Mouse (Mus musculus) left cerebral cortex, adult 18-20 months (tissue): Measurements from ENCODE around the gene Smg1. TPM values are rescaled to one million over a fixed set of nuclear protein-coding genes. Genes with fewer than 3 reads are reported as not detected.
A peak's percentile ranks its signal among the peaks of the same experiment; 100 is the strongest.

Experiments
- DNase-seq, 2 experiments: peaks; one replicate each; pipeline ENCODE4 v3.0.0; 2021 to 2022; ENCODE audit warnings: low spot score in 2 of 2, mixed read lengths in 1 of 2
- total RNA-seq, 2 experiments: library from RNA; stranded (reverse); gene quantifications; 2 replicates each; pipeline ENCODE4 v1.2.3; 2021

Smg1 gene
- total RNA-seq, 2 experiments from 2014 or later: 71.1 TPM

- DNase-seq: peak; percentile 8 to 46
These were observed 89.3 kb downstream of the Smg1 start for GRCm38 (mm10) chr7:118154150-118154549.

GRCm38 (mm10) chr7:118143602-118144001, 99.9 kb downstream of the Smg1 start:
- no peak for DNase-seq

GRCm38 (mm10) chr7:118143123-118143522, 100.3 kb downstream of the Smg1 start:
- no peak for DNase-seq

GRCm38 (mm10) chr7:118141271-118141670, 102.2 kb downstream of the Smg1 start:
- DNase-seq: no peak

- no peak for DNase-seq
These were observed 108.3 kb downstream of the Smg1 start for GRCm38 (mm10) chr7:118135128-118135527.

- peak; percentile 95 for DNase-seq
These were observed 113.9 kb downstream of the Smg1 start, which contains the start of gene Arl6ip1 for GRCm38 (mm10) chr7:118129430-118130041. Gene Arl6ip1, minus strand, starts transcription at chr7:118129662.

GRCm38 (mm10) chr7:118128925-118129429, 114.5 kb downstream of the Smg1 start:
- peak in 1 of 2 experiments; percentile 32 for DNase-seq

GRCm38 (mm10) chr7:118126219-118126875, 117.1 kb downstream of the Smg1 start:
- no peak for DNase-seq

- DNase-seq: no peak
These were observed 117.7 kb downstream of the Smg1 start for GRCm38 (mm10) chr7:118125736-118126135.

- peak; percentile 28 to 50 for DNase-seq
These were observed 119.7 kb downstream of the Smg1 start for GRCm38 (mm10) chr7:118123512-118124411.

- DNase-seq: no peak
These were observed 121.2 kb downstream of the Smg1 start for GRCm38 (mm10) chr7:118122235-118122634.

- no peak for DNase-seq
These were observed 122.8 kb downstream of the Smg1 start for GRCm38 (mm10) chr7:118120654-118121053.

- DNase-seq: no peak
These were observed 123.5 kb downstream of the Smg1 start for GRCm38 (mm10) chr7:118119946-118120345.

- no peak for DNase-seq
These were observed 124.3 kb downstream of the Smg1 start for GRCm38 (mm10) chr7:118119142-118119541.

GRCm38 (mm10) chr7:118118426-118118825, 125.0 kb downstream of the Smg1 start:
- DNase-seq: no peak

GRCm38 (mm10) chr7:118117539-118118210, 125.8 kb downstream of the Smg1 start:
- no peak for DNase-seq

- DNase-seq: no peak
These were observed 126.5 kb downstream of the Smg1 start for GRCm38 (mm10) chr7:118116787-118117538.

- peak; percentile 93 to 95 for DNase-seq
These were observed 127.4 kb downstream of the Smg1 start, which contains the start of gene Rps15a for GRCm38 (mm10) chr7:118115877-118116568. Gene Rps15a, minus strand, starts transcription at chr7:118116188.

GRCm38 (mm10) chr7:118115533-118115876, 128.0 kb downstream of the Smg1 start:
- no peak for DNase-seq
